Mouse (Mus musculus) forebrain, embryonic 14.5 days (tissue): ENCODE data around the gene Prr23a3. TPM values are rescaled to one million over a fixed set of nuclear protein-coding genes. Genes with fewer than 3 reads are reported as not detected.

Source experiments
- ATAC-seq: fragments of 200-750 bp; cut with Nextera tagmentation; 2 replicates; pipeline ENCODE4 v1.8.0; 2017; ENCODE audit warnings: mild to moderate bottlenecking, moderate library complexity
- DNase-seq: peaks from one replicate; pipeline ENCODE4 v3.0.0-alpha.2; 2015; ENCODE audit warnings: low spot score
- H3K27ac ChIP-seq: fragments of 300-500 bp; sonication (generic); 2 replicates; pipeline ENCODE4 v1.5.1; 2014; ENCODE audit warnings: low read depth, mild to moderate bottlenecking, control low read depth, low read length, moderate library complexity
- H3K27me3 ChIP-seq: fragments of 300-500 bp; sonication (generic); replicated peaks from 2 replicates; pipeline ENCODE4 v1.6.1; 2014; ENCODE audit warnings: low read length, control low read depth, mixed read lengths; ENCODE audit not compliant: control insufficient read depth, insufficient read depth
- H3K36me3 ChIP-seq: fragments of 300-500 bp; sonication (generic); 2 replicates; pipeline ENCODE4 v1.6.1; 2014; ENCODE audit warnings: low read length, control low read depth; ENCODE audit not compliant: control insufficient read depth, insufficient read depth
- H3K4me1 ChIP-seq: fragments of 300-500 bp; sonication (generic); 2 replicates; pipeline ENCODE4 v1.6.1; 2014; ENCODE audit warnings: antibody characterized with exemption, low read length, control low read depth; ENCODE audit not compliant: control insufficient read depth, insufficient read depth
- H3K4me2 ChIP-seq: fragments of 300-500 bp; sonication (generic); 2 replicates; pipeline ENCODE4 v1.6.1; 2014; ENCODE audit warnings: mild to moderate bottlenecking, control low read depth, low read length
- H3K4me3 ChIP-seq: fragments of 300-500 bp; sonication (generic); 2 replicates; pipeline ENCODE4 v1.5.1; 2014; ENCODE audit warnings: low read depth, low read length, control low read depth
- H3K9ac ChIP-seq: fragments of 300-500 bp; sonication (generic); 2 replicates; pipeline ENCODE4 v1.6.1; 2014; ENCODE audit warnings: mild to moderate bottlenecking, low read length, control low read depth, moderate library complexity
- H3K9me3 ChIP-seq: fragments of 300-500 bp; sonication (generic); replicated peaks from 2 replicates; pipeline ENCODE4 v1.6.1; 2016; ENCODE audit warnings: low read length, control low read depth, mixed read lengths; ENCODE audit not compliant: control insufficient read depth
- WGBS: fragments of 180-500 bp; shearing (Covaris S2); extraction: QIAGEN DNeasy Blood & Tissue Kit; methylation state at CpG from one replicate; pipeline ENCODE4 v1.1.7; 2014; 5-methylcytosine and 5-hydroxymethylcytosine counted together
- polyA plus RNA-seq: library from polyadenylated mRNA; unstranded; fragments of >200 nt; fragmentation: Nextera tagmentation; extraction: Ambion mirVana; gene quantifications from 2 replicates; pipeline ENCODE4 v1.2.1, GENCODE M21; 2014

Prr23a3 gene
- polyA plus RNA-seq, 1 experiment from 2014 or later: not detected

- DNase-seq: no peak
- no peak for ATAC-seq
These were observed 27.0 kb upstream of the Prr23a3 start for GRCm38 (mm10) chr9:98837537-98838074.

GRCm38 (mm10) chr9:98842117-98842516, 22.4 kb upstream of the Prr23a3 start, which contains the start of gene Prr23a1:
Prr23a1 (plus strand) TSS chr9:98842503.
- H3K9me3 ChIP-seq: no peaks in the 10 kb centered on the region
- ATAC-seq (no peak), DNase-seq (no peak)
- H3K4me1 ChIP-seq: no peaks in the 10 kb centered on the region
- H3K36me3 ChIP-seq: no peaks in the 10 kb centered on the region
- peak within 1 kb of the TSS; percentile 20; the same call in 1 of the 2 replicates for H3K4me2 ChIP-seq
- H3K4me3 ChIP-seq: no peak within 1 kb of the TSS
- WGBS: 65% methylated on average over 22 of the region's 22 CpGs
- H3K27me3 ChIP-seq: no peaks in the 10 kb centered on the region
- H3K9ac ChIP-seq: no peak within 1 kb of the TSS
- H3K27ac ChIP-seq: no peak within 1 kb of the TSS

More at GRCm38 (mm10) chr9:98837537-98838074, 27.0 kb upstream of the Prr23a3 start:
- Histone ChIP-seq H3K4me1 (no peaks in the 10 kb centered on the region), H3K4me3 (no peak overlapping the region), H3K36me3 (no peaks in the 10 kb centered on the region), H3K27ac (no peak overlapping the region), H3K4me2 (no peak overlapping the region), H3K9ac (no peak overlapping the region), H3K9me3 (no peaks in the 10 kb centered on the region), H3K27me3 (no peaks in the 10 kb centered on the region)
- whole genome bisulfite sequencing: 80% methylated on average over 7 of the region's 7 CpGs

DNA sequence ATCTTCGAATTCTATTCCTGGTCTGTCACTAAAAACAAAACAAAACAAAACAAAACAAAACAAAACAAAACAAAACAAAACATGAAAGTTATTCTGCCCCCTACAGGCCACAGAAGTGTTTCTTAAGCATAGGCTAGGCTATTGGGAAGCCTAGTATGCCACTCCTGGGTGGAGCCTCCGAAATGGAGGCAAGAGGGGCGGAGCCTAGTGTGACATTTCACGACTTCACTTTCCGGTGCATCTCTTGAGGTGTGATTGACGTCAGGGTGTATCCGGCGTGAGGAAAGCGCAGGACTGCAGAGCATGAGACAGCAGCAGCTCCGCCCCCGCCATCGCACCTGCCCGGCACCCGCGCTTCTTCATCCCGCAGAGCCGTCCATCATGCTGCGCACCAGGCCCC, 8.4 kb upstream of the Prr23a3 start, which contains the start of gene Prr23a2:
Prr23a2 (plus strand) TSS at position 285 of the 400 bp plus-strand sequence.
- no peaks in the 10 kb centered on the region for H3K27me3 ChIP-seq
- no peak for ATAC-seq
- H3K36me3 ChIP-seq: no peaks in the 10 kb centered on the region
- no peak for DNase-seq
- no peaks in the 10 kb centered on the region for H3K9me3 ChIP-seq
- H3K9ac ChIP-seq: no peak within 1 kb of the TSS
- WGBS: 79% methylated on average over 18 of the region's 18 CpGs
- no peaks in the 10 kb centered on the region for H3K4me1 ChIP-seq
- no peak within 1 kb of the TSS for H3K4me2 ChIP-seq
- no peak within 1 kb of the TSS for H3K4me3 ChIP-seq
- H3K27ac ChIP-seq: no peak within 1 kb of the TSS

- DNase-seq (no peak), ATAC-seq (no peak)
- no peaks in the 10 kb centered on the region for H3K36me3 ChIP-seq
- H3K4me1 ChIP-seq: no peaks in the 10 kb centered on the region
- no peak overlapping the region for H3K4me3 ChIP-seq
- no peak overlapping the region for H3K9ac ChIP-seq
- H3K4me2 ChIP-seq: no peak overlapping the region
- no peaks in the 10 kb centered on the region for H3K9me3 ChIP-seq
- no peak overlapping the region for H3K27ac ChIP-seq
- no peaks in the 10 kb centered on the region for H3K27me3 ChIP-seq
- WGBS: 84% methylated on average over 3 of the region's 3 CpGs
These were observed 1.1 kb upstream of the Prr23a3 start for GRCm38 (mm10) chr9:98863463-98863862.

- H3K4me1 ChIP-seq: no peaks in the 10 kb centered on the region
- 80% methylated on average over 1 of the region's 1 CpGs for WGBS
- H3K9me3 ChIP-seq: 0 out of 2 replicates have a peak, but pooled peaks cover 4% of the 10 kb centered on the region
- H3K27me3 ChIP-seq: no peaks in the 10 kb centered on the region
- no peaks in the 10 kb centered on the region for H3K36me3 ChIP-seq
- no peak for DNase-seq
- no peak overlapping the region for H3K9ac ChIP-seq
- ATAC-seq: no peak
- no peak overlapping the region for H3K27ac ChIP-seq
- no peak overlapping the region for H3K4me3 ChIP-seq
- H3K4me2 ChIP-seq: no peak overlapping the region
These were observed 36.9 kb downstream of the Prr23a3 start for GRCm38 (mm10) chr9:98901486-98901885.

DNA sequence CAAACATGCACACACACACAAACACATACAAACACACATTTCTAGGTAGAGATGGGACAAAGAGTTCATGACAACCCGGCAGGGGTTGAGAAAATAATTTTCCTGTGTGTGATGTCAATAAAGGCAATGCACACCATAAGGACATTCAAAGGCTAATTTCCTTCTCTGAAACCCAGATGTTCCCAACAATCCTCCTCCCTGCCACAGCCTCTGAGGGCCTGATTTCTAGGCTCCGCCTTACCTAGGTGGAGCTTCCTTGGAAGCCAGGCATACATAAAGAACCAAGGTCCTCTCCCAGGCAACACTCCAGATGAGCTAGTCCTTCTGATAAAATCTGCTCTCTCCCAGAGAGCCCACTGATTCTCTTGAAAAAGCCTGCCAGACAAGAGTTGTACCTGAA, 38.3 kb downstream of the Prr23a3 start, which contains the start of gene 7420426K07Rik:
7420426K07Rik (plus strand) TSS at position 301 of the 400 bp plus-strand sequence.
- Histone ChIP-seq H3K4me2 (no peak within 1 kb of the TSS), H3K9ac (no peak within 1 kb of the TSS), H3K36me3 (no peaks in the 10 kb centered on the region), H3K27me3 (no peaks in the 10 kb centered on the region), H3K9me3 (no peaks in the 10 kb centered on the region), H3K4me3 (no peak within 1 kb of the TSS), H3K4me1 (no peaks in the 10 kb centered on the region), H3K27ac (no peak within 1 kb of the TSS)
- DNase-seq: no peak
- ATAC-seq: no peak
- 100% methylated on average over 2 of the region's 2 CpGs for WGBS

Other genes starting within 250 kb of the Prr23a3 start
- gene Prr23a1, start 22.3 kb upstream of the Prr23a3 start, polyA plus RNA-seq: 0.20 TPM in 1 of 2 replicates, not detected in the other
- not detected in 2 replicates for gene Prr23a2, start 8.3 kb upstream of the Prr23a3 start, polyA plus RNA-seq
- not detected in 2 replicates for gene 7420426K07Rik, start 38.4 kb downstream of the Prr23a3 start, polyA plus RNA-seq
- 0.43 and 0.72 TPM in 2 replicates for gene Foxl2, start 90.5 kb downstream of the Prr23a3 start, polyA plus RNA-seq
- 104 and 105 TPM in 2 replicates for gene Faim, start 121.6 kb downstream of the Prr23a3 start, polyA plus RNA-seq
- gene Gm1123, start 170.9 kb downstream of the Prr23a3 start, polyA plus RNA-seq: not detected in 2 replicates